Mouse (Mus musculus): Measurements from ENCODE around the gene BC048679.
"Not testable (repeated sequence)": the region's sequence is repeated elsewhere in the genome, so short reads cannot be mapped to it uniquely, and the experiment has no call there.

BC048679 gene

GRCm38 (mm10) chr7:81498181-81498580 lies at the start of gene BC048679:
TSS of gene BC048679 (minus strand) at chr7:81498281.
- DNase-seq (ENCODE audit: low spot score): no peak

GRCm38 (mm10) chr7:81542934-81543333 lies 44.9 kb upstream of the BC048679 start:
- DNase-seq (ENCODE audit: low spot score): no peak

GRCm38 (mm10) chr7:81541924-81542524 lies 43.9 kb upstream of the BC048679 start:
- DNase-seq (ENCODE audit: low spot score): no peak

- DNase-seq (ENCODE audit: low spot score): no peak
Measured at GRCm38 (mm10) chr7:81540999-81541398, 42.9 kb upstream of the BC048679 start.

- no peak for DNase-seq (ENCODE audit: low spot score)
Measured at GRCm38 (mm10) chr7:81539565-81539964, 41.5 kb upstream of the BC048679 start.

- no peak for DNase-seq (ENCODE audit: low spot score)
Measured at GRCm38 (mm10) chr7:81538070-81538675, 40.1 kb upstream of the BC048679 start.

- DNase-seq (ENCODE audit: low spot score): no peak
Measured at GRCm38 (mm10) chr7:81536478-81536877, 38.4 kb upstream of the BC048679 start.

- no peak for DNase-seq (ENCODE audit: low spot score)
Measured at GRCm38 (mm10) chr7:81531462-81531861, 33.4 kb upstream of the BC048679 start.

- no peak for DNase-seq (ENCODE audit: low spot score)
Measured at GRCm38 (mm10) chr7:81528918-81529317, 30.8 kb upstream of the BC048679 start.

- DNase-seq (ENCODE audit: low spot score): no peak
Measured at GRCm38 (mm10) chr7:81523663-81524017, 25.6 kb upstream of the BC048679 start.

GRCm38 (mm10) chr7:81523008-81523662 lies 25.1 kb upstream of the BC048679 start:
- DNase-seq (ENCODE audit: low spot score): peak; percentile 99

GRCm38 (mm10) chr7:81516154-81517030 lies 18.3 kb upstream of the BC048679 start:
- DNase-seq (ENCODE audit: low spot score): no peak

GRCm38 (mm10) chr7:81514906-81515590 lies 17.0 kb upstream of the BC048679 start:
- DNase-seq (ENCODE audit: low spot score): no peak

- DNase-seq (ENCODE audit: low spot score): no peak
Measured at GRCm38 (mm10) chr7:81501050-81501449, 3.0 kb upstream of the BC048679 start.

GRCm38 (mm10) chr7:81497171-81497570 lies 910 bp downstream of the BC048679 start:
- DNase-seq (ENCODE audit: low spot score): peak; percentile 75

GRCm38 (mm10) chr7:81493331-81494021 lies 4.6 kb downstream of the BC048679 start, which contains the start of gene Ap3b2:
TSS of gene Ap3b2 (minus strand) at chr7:81493925.
- DNase-seq (ENCODE audit: low spot score): peak; percentile 77

GRCm38 (mm10) chr7:81492628-81493027 lies 5.5 kb downstream of the BC048679 start:
- no peak for DNase-seq (ENCODE audit: low spot score)

- DNase-seq (ENCODE audit: low spot score): peak; percentile 65
Measured at GRCm38 (mm10) chr7:81489649-81490048, 8.4 kb downstream of the BC048679 start.

- DNase-seq (ENCODE audit: low spot score): no peak
Measured at GRCm38 (mm10) chr7:81480800-81481199, 17.3 kb downstream of the BC048679 start.

- DNase-seq (ENCODE audit: low spot score): peak; percentile 42
Measured at GRCm38 (mm10) chr7:81479531-81480090, 18.5 kb downstream of the BC048679 start.

- DNase-seq (ENCODE audit: low spot score): not testable (repeated sequence)
Measured at GRCm38 (mm10) chr7:81478261-81478660, 19.8 kb downstream of the BC048679 start.
